Mouse (Mus musculus): ENCODE results near the gene B4galnt2. TPM values are rescaled to one million over a fixed set of nuclear protein-coding genes. Genes with fewer than 3 reads are reported as not detected.

B4galnt2 gene
- polyA plus RNA-seq, 1 experiment, result not detected

GRCm38 (mm10) chr11:95835832-95836231 lies 78.9 kb downstream of the B4galnt2 start:
- H3K4me1 ChIP-seq (ENCODE audit: control insufficient read depth, insufficient read depth, low read length), result no peaks in the 10 kb centered on the region
- H3K4me3 ChIP-seq (ENCODE audit: insufficient read depth, low read length), result no peak overlapping the region
- no peak overlapping the region for H3K27ac ChIP-seq (ENCODE audit: insufficient read depth, low read length)
- TF ChIP-seq CTCF (IDR thresholded peaks at IDR 0.05; ENCODE audit: extremely low read depth, insufficient read depth, low read length), result no peak
- no peak for TF ChIP-seq POLR2A (IDR thresholded peaks at IDR 0.05; ENCODE audit: extremely low read depth, insufficient read depth, low read length)

GRCm38 (mm10) chr11:95834742-95835710 lies 79.7 kb downstream of the B4galnt2 start:
- H3K27ac ChIP-seq (ENCODE audit: insufficient read depth, low read length), result 0 out of 2 replicates have a peak overlapping the region, but pooled peaks have one; percentile 48

GRCm38 (mm10) chr11:95834143-95834667 lies 80.5 kb downstream of the B4galnt2 start:
- no peak for TF ChIP-seq CTCF (IDR thresholded peaks at IDR 0.05; ENCODE audit: extremely low read depth, insufficient read depth, low read length)

More at GRCm38 (mm10) chr11:95834742-95835710, 79.7 kb downstream of the B4galnt2 start:
- no peak for TF ChIP-seq CTCF (IDR thresholded peaks at IDR 0.05; ENCODE audit: extremely low read depth, insufficient read depth, low read length)
- no peak for TF ChIP-seq POLR2A (IDR thresholded peaks at IDR 0.05; ENCODE audit: extremely low read depth, insufficient read depth, low read length)
- no peak overlapping the region for H3K4me3 ChIP-seq (ENCODE audit: insufficient read depth, low read length)
- H3K4me1 ChIP-seq (ENCODE audit: control insufficient read depth, insufficient read depth, low read length), result no peaks in the 10 kb centered on the region

GRCm38 (mm10) chr11:95833631-95834142 lies 81.0 kb downstream of the B4galnt2 start:
- Histone ChIP-seq H3K4me1 (ENCODE audit: control insufficient read depth, insufficient read depth, low read length) (no peaks in the 10 kb centered on the region), H3K27ac (ENCODE audit: insufficient read depth, low read length) (no peak overlapping the region), H3K4me3 (ENCODE audit: insufficient read depth, low read length) (no peak overlapping the region)
- TF ChIP-seq POLR2A (IDR thresholded peaks at IDR 0.05; ENCODE audit: extremely low read depth, insufficient read depth, low read length) (no peak), CTCF (IDR thresholded peaks at IDR 0.05; ENCODE audit: extremely low read depth, insufficient read depth, low read length) (no peak)

More at GRCm38 (mm10) chr11:95834143-95834667, 80.5 kb downstream of the B4galnt2 start:
- H3K4me1 ChIP-seq (ENCODE audit: control insufficient read depth, insufficient read depth, low read length), result no peaks in the 10 kb centered on the region
- no peak overlapping the region for H3K27ac ChIP-seq (ENCODE audit: insufficient read depth, low read length)
- no peak overlapping the region for H3K4me3 ChIP-seq (ENCODE audit: insufficient read depth, low read length)

- no peak overlapping the region for H3K4me3 ChIP-seq (ENCODE audit: insufficient read depth, low read length)
- no peaks in the 10 kb centered on the region for H3K4me1 ChIP-seq (ENCODE audit: control insufficient read depth, insufficient read depth, low read length)
- H3K27ac ChIP-seq (ENCODE audit: insufficient read depth, low read length), result no peak overlapping the region
- TF ChIP-seq POLR2A (IDR thresholded peaks at IDR 0.05; ENCODE audit: extremely low read depth, insufficient read depth, low read length) (no peak), CTCF (IDR thresholded peaks at IDR 0.05; ENCODE audit: extremely low read depth, insufficient read depth, low read length) (no peak)
Observed at GRCm38 (mm10) chr11:95833006-95833570, 81.6 kb downstream of the B4galnt2 start.

GRCm38 (mm10) chr11:95832129-95833005 lies 82.3 kb downstream of the B4galnt2 start:
- Histone ChIP-seq H3K4me1 (ENCODE audit: control insufficient read depth, insufficient read depth, low read length) (no peaks in the 10 kb centered on the region), H3K27ac (ENCODE audit: insufficient read depth, low read length) (no peak overlapping the region), H3K4me3 (ENCODE audit: insufficient read depth, low read length) (no peak overlapping the region)
- TF ChIP-seq CTCF (IDR thresholded peaks at IDR 0.05; ENCODE audit: extremely low read depth, insufficient read depth, low read length) (no peak), POLR2A (IDR thresholded peaks at IDR 0.05; ENCODE audit: extremely low read depth, insufficient read depth, low read length) (no peak)

GRCm38 (mm10) chr11:95831641-95832040 lies 83.0 kb downstream of the B4galnt2 start:
- TF ChIP-seq POLR2A (IDR thresholded peaks at IDR 0.05; ENCODE audit: extremely low read depth, insufficient read depth, low read length) (no peak), CTCF (IDR thresholded peaks at IDR 0.05; ENCODE audit: extremely low read depth, insufficient read depth, low read length) (no peak)
- Histone ChIP-seq H3K4me1 (ENCODE audit: control insufficient read depth, insufficient read depth, low read length) (no peaks in the 10 kb centered on the region), H3K27ac (ENCODE audit: insufficient read depth, low read length) (no peak overlapping the region), H3K4me3 (ENCODE audit: insufficient read depth, low read length) (no peak overlapping the region)

GRCm38 (mm10) chr11:95831276-95831619 lies 83.4 kb downstream of the B4galnt2 start:
- Histone ChIP-seq H3K4me3 (ENCODE audit: insufficient read depth, low read length) (no peak overlapping the region), H3K27ac (ENCODE audit: insufficient read depth, low read length) (no peak overlapping the region), H3K4me1 (ENCODE audit: control insufficient read depth, insufficient read depth, low read length) (no peaks in the 10 kb centered on the region)
- TF ChIP-seq CTCF (IDR thresholded peaks at IDR 0.05; ENCODE audit: extremely low read depth, insufficient read depth, low read length) (no peak), POLR2A (IDR thresholded peaks at IDR 0.05; ENCODE audit: extremely low read depth, insufficient read depth, low read length) (no peak)

All from cortical plate, adult 2 months (tissue).